23 mouse cellular contexts compared by ENCODE assay signal in the genomic region with DNA sequence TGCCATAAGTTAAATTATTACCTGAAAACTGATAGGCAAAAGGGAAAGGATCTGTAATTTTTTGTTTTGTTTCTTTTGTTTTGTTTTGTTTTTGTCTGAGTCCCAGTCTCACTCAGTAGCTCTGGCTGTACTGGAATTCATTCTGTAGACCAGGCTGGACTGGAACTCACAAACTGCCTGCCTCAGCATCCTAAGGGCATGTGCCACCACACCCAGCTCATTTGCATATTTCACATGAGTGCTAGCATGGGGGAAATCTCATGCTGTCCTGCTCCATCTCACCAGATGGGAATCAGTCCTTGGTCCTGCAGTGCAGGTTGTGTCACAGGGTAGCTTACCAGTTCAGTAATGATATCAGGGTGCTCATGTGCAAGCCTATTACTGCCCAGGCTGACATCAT. TPM values are rescaled to one million over a fixed set of nuclear protein-coding genes. Genes with fewer than 3 reads are reported as not detected.
DNase-seq lines count a peak whose midpoint lies in the region; TF ChIP-seq lines count a peak whose summit lies in the region.
"Had no signal": no experiment of that assay in that cellular context is flagged by ENCODE, and none has a peak within 500 bp of the region (broad histone marks: within the 10 kb centered on the region; RNA-seq: fewer than 3 reads in every experiment).

No protein-coding gene starts in this region.

- H3K4me3 ChIP-seq in CH12.LX (replicated peaks in 1 of 3; ENCODE audit: low read depth in 2 of 3, low read length in 2 of 3, poor library complexity in 1 of 3), result no peak overlapping the region
- H3K4me3 ChIP-seq: embryonic facial prominence, embryonic 10.5 days; embryonic facial prominence, embryonic 12.5 days; forebrain, embryonic 13.5 days; forebrain, embryonic 15.5 days had no signal

- no peak overlapping the region for H3K27ac ChIP-seq in CH12.LX (ENCODE audit: insufficient read depth, low read depth)
- H3K27ac ChIP-seq: embryonic facial prominence, embryonic 10.5 days; embryonic facial prominence, embryonic 12.5 days; forebrain, embryonic 13.5 days; forebrain, embryonic 15.5 days had no signal

- in situ Hi-C loops in CH12.LX (cut with MboI; ENCODE audit: low pct_ligation_motif_present, low pct_unique_long_range_greater_than_20kb, low sequenced_read_pairs), result no loop called here

- no peak for TF ChIP-seq EP300 in CH12.LX (IDR thresholded peaks at IDR 0.05; ENCODE audit: low read length)

- no peak for TF ChIP-seq CTCF in CH12.LX (conservative IDR thresholded peaks at IDR 0.05 in 1 of 2, IDR thresholded peaks at IDR 0.05 in 1 of 2; ENCODE audit: low read depth in 2 of 2, low read length in 2 of 2)

- no peaks in the 10 kb centered on the region for H3K9me3 ChIP-seq in CH12.LX (replicated peaks; ENCODE audit: low read length)
- H3K9me3 ChIP-seq: forebrain, embryonic 13.5 days; forebrain, embryonic 15.5 days; G1E had no signal

- H3K27me3 ChIP-seq in CH12.LX (replicated peaks), result no peaks in the 10 kb centered on the region
- H3K27me3 ChIP-seq: embryonic facial prominence, embryonic 12.5 days; forebrain, embryonic 13.5 days; forebrain, embryonic 15.5 days; Patski had no signal

- H3K9ac ChIP-seq in CH12.LX (ENCODE audit: insufficient read depth, low read depth), result no peak overlapping the region
- H3K9ac ChIP-seq: embryonic facial prominence, embryonic 12.5 days; forebrain, embryonic 13.5 days; forebrain, embryonic 15.5 days; forebrain, postnatal 0 days had no signal

- TF ChIP-seq RAD21 in CH12.LX (IDR thresholded peaks at IDR 0.05; ENCODE audit: low read depth, low read length), result no peak

- H3K36me3 ChIP-seq in CH12.LX (replicated peaks in 1 of 2; ENCODE audit: control insufficient read depth in 1 of 2, insufficient read depth in 1 of 2, low read length in 1 of 2), result peaks cover 42 to 85% of the 10 kb centered on the region in 2 experiments
- H3K36me3 ChIP-seq: forebrain, embryonic 15.5 days; G1E had no signal

- intact Hi-C loops in left cerebral cortex, postnatal 4 days (cut with DNase I), result no loop called here

- no peak for DNase-seq in CH12.LX (ENCODE audit: extremely low read depth)
- DNase-seq in ES-CJ7 (ENCODE audit: low read depth, low spot score), result peak; percentile 55
- peak; percentile 37 for DNase-seq in ZHBTc4 (ENCODE audit: low read depth, low spot score)
- DNase-seq in left cerebral cortex, postnatal 4 days, result no peak
- DNase-seq in cerebellum, postnatal 36 days, result no peak
- DNase-seq: adrenal gland, adult 2 months; adrenal gland, postnatal 10 days; adrenal gland, postnatal 25 days; cerebellum, adult 11 months; cerebellum, adult 18-20 months; cerebellum, adult 8-10 months; cerebellum, adult 9-11 months; cerebellum, postnatal 14 days; forebrain, postnatal 0 days had no signal

- TF ChIP-seq POLR2A in CH12.LX (IDR thresholded peaks at IDR 0.05; ENCODE audit: low read depth, low read length), result no peak

- no peak overlapping the region for H3K4me2 ChIP-seq in CH12.LX (ENCODE audit: insufficient read depth, low read depth, poor library complexity, severe bottlenecking)
- H3K4me2 ChIP-seq: embryonic facial prominence, embryonic 12.5 days; forebrain, embryonic 13.5 days; forebrain, embryonic 15.5 days had no signal

- H3K4me1 ChIP-seq in CH12.LX (ENCODE audit: control insufficient read depth in 1 of 2, insufficient read depth in 2 of 2), result peaks cover 9 to 29% of the 10 kb centered on the region in 2 experiments

- H3K79me2 ChIP-seq in CH12.LX (replicated peaks; ENCODE audit: control insufficient read depth, extremely low read depth, insufficient read depth, poor library complexity, severe bottlenecking), result peaks cover 17% of the 10 kb centered on the region; the same call in 1 of the 2 replicates

- dilution Hi-C loops in CH12.LX (cut with MboI; ENCODE audit: extremely low pct_ligation_motif_present, extremely low pct_unique_long_range_greater_than_20kb, low sequenced_read_pairs), result no loop called here

TF ChIP-seq in CH12.LX, 34 proteins besides CTCF, POLR2A, EP300 and RAD21:
- TF ChIP-seq BHLHE40 (IDR thresholded peaks at IDR 0.05; ENCODE audit: low read depth, low read length), result peak; percentile 81
- TF ChIP-seq KAT2A (IDR thresholded peaks at IDR 0.05; ENCODE audit: insufficient replicate concordance, low read length), result no peak
- no peak for TF ChIP-seq JUND (conservative IDR thresholded peaks at IDR 0.05; ENCODE audit: low read depth, low read length)
- no peak for TF ChIP-seq POLR2AphosphoS2 (IDR thresholded peaks at IDR 0.05; ENCODE audit: low read depth, low read length)
- no peak for TF ChIP-seq NELFE (IDR thresholded peaks at IDR 0.05; ENCODE audit: low read depth, low read length)
- no peak for TF ChIP-seq ZMIZ1 (IDR thresholded peaks at IDR 0.05; ENCODE audit: low read depth, low read length)
- no peak for TF ChIP-seq JUN (IDR thresholded peaks at IDR 0.05; ENCODE audit: insufficient read depth, low read depth, low read length)
- TF ChIP-seq E2F4 (IDR thresholded peaks at IDR 0.05; ENCODE audit: insufficient replicate concordance, low read depth, low read length), result no peak
- TF ChIP-seq MAZ (IDR thresholded peaks at IDR 0.05; ENCODE audit: low read depth, low read length), result no peak
- peak; percentile 67; the same call in 1 of the 2 replicates for TF ChIP-seq MAFK (IDR thresholded peaks at IDR 0.05; ENCODE audit: insufficient replicate concordance, low read length)
TF ChIP-seq in CH12.LX: peak in this region for 2.

RNA-seq across cellular contexts. Expression of a gene that starts 22.7 kb away (rescaled TPM):
- total RNA-seq in CH12.LX (2012; rRNA removed) (8.9 and 9.1 TPM in 2 replicates), CH12.LX (2014; rRNA removed) (2.9 and 3.7 TPM in 2 replicates)
- 10.4 and 10.6 TPM in 2 replicates for polyA plus RNA-seq in CH12.LX (2012; ENCODE audit: insufficient read length, low read depth)
- 10 to 100 TPM; 25.9 to 27.0 TPM for total RNA-seq in left cerebral cortex, postnatal 4 days (2021)
- polyA plus RNA-seq: G1E had no signal

RNA-seq across cellular contexts. Expression of a gene that starts 38.7 kb away (rescaled TPM):
- total RNA-seq in CH12.LX (2012; rRNA removed), result 10.1 and 16.5 TPM in 2 replicates
- 4.8 and 5.6 TPM in 2 replicates for total RNA-seq in CH12.LX (2014; rRNA removed)
- 15.9 and 17.7 TPM in 2 replicates for polyA plus RNA-seq in CH12.LX (2012; ENCODE audit: insufficient read length, low read depth)
- 10 to 100 TPM; 31.2 to 33.2 TPM for total RNA-seq in left cerebral cortex, postnatal 4 days (2021)

RNA-seq across cellular contexts. Expression of a gene that starts 50.6 kb away (rescaled TPM):
- total RNA-seq in CH12.LX (2012; rRNA removed) (1.6 and 2.6 TPM in 2 replicates), CH12.LX (2014; rRNA removed) (0.66 and 1.6 TPM in 2 replicates)
- 2.1 and 2.2 TPM in 2 replicates for polyA plus RNA-seq in CH12.LX (2012; ENCODE audit: insufficient read length, low read depth)
- total RNA-seq in left cerebral cortex, postnatal 4 days (2021), result under 1 TPM in 1 of 2 experiments, not detected in 1; 0.77 TPM
- total RNA-seq: adrenal gland, adult 2 months; adrenal gland, postnatal 25 days; forebrain, postnatal 0 days had no signal
- polyA plus RNA-seq: C2C12; embryonic facial prominence, embryonic 10.5 days; embryonic facial prominence, embryonic 12.5 days; embryonic facial prominence, embryonic 14.5 days; forebrain, embryonic 11.5 days; forebrain, embryonic 13.5 days; G1E had no signal

RNA-seq across cellular contexts. Expression of a gene that starts 57.4 kb away (rescaled TPM):
- total RNA-seq in CH12.LX (2012; rRNA removed) (162 and 165 TPM in 2 replicates), CH12.LX (2014; rRNA removed) (154 and 225 TPM in 2 replicates)
- polyA plus RNA-seq in CH12.LX (2012; ENCODE audit: insufficient read length, low read depth), result 90.9 and 96.4 TPM in 2 replicates
- total RNA-seq in left cerebral cortex, postnatal 4 days (2021), result 100 to 1,000 TPM; 146 to 170 TPM

Comparison
In these comparisons a context has a peak if more than half of its experiments do, and no peak if none do; other contexts are left out.
1. DNase-seq: peak in ES-CJ7 (single experiment) and ZHBTc4 (single experiment); none in CH12.LX (single experiment), left cerebral cortex, postnatal 4 days (single experiment) and cerebellum, postnatal 36 days (0 of 2).